Mouse (Mus musculus) kidney, adult 11 months (tissue): ENCODE data around the gene Erbb3.

Experiments used
- DNase-seq: peaks from one replicate; pipeline ENCODE4 v3.0.0; 2022

The Erbb3 gene

GRCm38 (mm10) chr10:128524732-128525662, 64.5 kb downstream of the Erbb3 start:
- DNase-seq, result peak; percentile 31

GRCm38 (mm10) chr10:128524111-128524731, 65.2 kb downstream of the Erbb3 start:
- DNase-seq, result no peak

DNA sequence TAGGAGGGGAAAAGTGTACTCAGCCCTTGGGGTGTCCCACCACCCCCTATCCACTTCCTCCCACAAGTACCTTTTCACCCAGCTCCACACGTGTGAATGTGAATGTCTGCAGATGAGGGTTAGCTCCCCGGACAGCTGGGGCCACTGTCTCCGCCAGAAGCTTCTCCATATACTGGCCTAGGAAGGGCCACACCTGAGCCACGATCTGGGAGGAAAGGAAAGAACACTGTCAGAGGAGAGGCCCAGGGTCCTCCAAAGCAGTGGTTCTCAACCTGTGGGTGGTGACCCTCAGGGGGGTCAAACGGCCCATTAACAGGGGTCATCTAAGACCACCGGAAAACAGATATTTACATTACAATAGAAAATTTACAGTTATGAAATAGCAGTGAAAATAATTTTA, 67.1 kb downstream of the Erbb3 start:
- DNase-seq, result no peak

- no peak for DNase-seq
These were observed 68.9 kb downstream of the Erbb3 start for GRCm38 (mm10) chr10:128520591-128520990.

DNA sequence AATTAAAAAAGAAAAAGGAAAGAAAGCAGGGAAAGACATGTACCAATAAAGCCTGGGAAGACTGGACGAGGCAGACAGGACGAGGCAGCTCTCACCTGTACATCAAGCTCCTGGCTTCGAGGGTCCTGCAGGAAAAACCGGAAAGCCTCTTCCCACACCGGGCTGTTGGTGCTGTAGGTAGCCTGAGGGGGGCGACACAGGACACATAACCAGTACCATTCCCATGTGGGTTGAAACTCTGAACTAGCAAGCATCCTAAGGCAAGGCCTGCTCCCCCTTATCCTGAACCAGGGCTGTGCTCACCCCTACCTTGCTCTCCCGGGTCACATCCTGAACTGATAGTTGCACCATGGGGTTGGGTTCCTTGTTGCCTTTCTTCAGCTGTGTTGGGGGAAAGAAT, 70.6 kb downstream of the Erbb3 start:
- DNase-seq, result peak; percentile 41
